ENCODE assay signal across 22 mouse cellular contexts in genomic region chr13:38983751-38984150, GRCm38 (mm10). TPM values are rescaled to one million over a fixed set of nuclear protein-coding genes. Genes with fewer than 3 reads are reported as not detected.
A peak's percentile ranks its signal among the peaks of the same experiment; 100 is the strongest.
DNase-seq lines count a peak whose midpoint lies in the region; ATAC-seq and TF ChIP-seq lines count a peak whose summit lies in the region.
"Had no signal": no experiment of that assay in that cellular context is flagged by ENCODE, and none has a peak within 500 bp of the region (broad histone marks: within the 10 kb centered on the region; RNA-seq: fewer than 3 reads in every experiment).

No protein-coding gene starts in this region.

- no peak overlapping the region for H3K4me3 ChIP-seq in lung, embryonic 14.5 days (ENCODE audit: low read depth, low read length)
- no peak overlapping the region for H3K4me3 ChIP-seq in lung, postnatal 0 days (ENCODE audit: low read depth, low read length)
- no peak overlapping the region for H3K4me3 ChIP-seq in intestine, embryonic 16.5 days (ENCODE audit: low read length)
- no peak overlapping the region for H3K4me3 ChIP-seq in hindbrain, postnatal 0 days (ENCODE audit: low read length)
- H3K4me3 ChIP-seq: embryonic facial prominence, embryonic 12.5 days; embryonic facial prominence, embryonic 15.5 days; erythroblast, embryonic 14.5 days; forebrain, embryonic 10.5 days; forebrain, embryonic 12.5 days had no signal

- TF ChIP-seq EP300 in lung, postnatal 0 days (IDR thresholded peaks at IDR 0.05), result no peak

- no peak overlapping the region for H3K27ac ChIP-seq in lung, embryonic 14.5 days (ENCODE audit: low read depth)
- no peak overlapping the region for H3K27ac ChIP-seq in lung, postnatal 0 days (ENCODE audit: low read length)
- H3K27ac ChIP-seq in intestine, embryonic 16.5 days (ENCODE audit: low read length), result no peak overlapping the region
- no peak overlapping the region for H3K27ac ChIP-seq in hindbrain, postnatal 0 days
- H3K27ac ChIP-seq: embryonic facial prominence, embryonic 12.5 days; embryonic facial prominence, embryonic 15.5 days; forebrain, embryonic 10.5 days; forebrain, embryonic 12.5 days had no signal

- no peaks in the 10 kb centered on the region for H3K36me3 ChIP-seq in lung, embryonic 14.5 days (ENCODE audit: insufficient read depth)
- H3K36me3 ChIP-seq in lung, postnatal 0 days (ENCODE audit: insufficient read depth, low read length), result no peaks in the 10 kb centered on the region
- no peaks in the 10 kb centered on the region for H3K36me3 ChIP-seq in intestine, embryonic 16.5 days (ENCODE audit: control insufficient read depth, insufficient read depth, low read length)
- H3K36me3 ChIP-seq in hindbrain, postnatal 0 days (ENCODE audit: insufficient read depth, low read length), result no peaks in the 10 kb centered on the region
- H3K36me3 ChIP-seq: embryonic facial prominence, embryonic 12.5 days; embryonic facial prominence, embryonic 15.5 days; forebrain, embryonic 10.5 days; forebrain, embryonic 12.5 days had no signal

- no peak for TF ChIP-seq CTCF in lung, embryonic 14.5 days (IDR thresholded peaks at IDR 0.05; ENCODE audit: low read depth)
- TF ChIP-seq CTCF in lung, postnatal 0 days (IDR thresholded peaks at IDR 0.05), result no peak
- no peak for TF ChIP-seq CTCF in hindbrain, postnatal 0 days (IDR thresholded peaks at IDR 0.05; ENCODE audit: low read depth)

- H3K27me3 ChIP-seq in lung, embryonic 14.5 days (ENCODE audit: insufficient read depth, low read length), result no peaks in the 10 kb centered on the region
- H3K27me3 ChIP-seq in lung, postnatal 0 days (replicated peaks; ENCODE audit: insufficient read depth, low read length), result no peaks in the 10 kb centered on the region
- no peaks in the 10 kb centered on the region for H3K27me3 ChIP-seq in intestine, embryonic 16.5 days (replicated peaks; ENCODE audit: control insufficient read depth, insufficient read depth, low read length)
- H3K27me3 ChIP-seq in hindbrain, postnatal 0 days (ENCODE audit: insufficient read depth, low read length), result no peaks in the 10 kb centered on the region
- H3K27me3 ChIP-seq: embryonic facial prominence, embryonic 12.5 days; embryonic facial prominence, embryonic 15.5 days; forebrain, embryonic 12.5 days had no signal

- H3K4me2 ChIP-seq in lung, embryonic 14.5 days, result no peak overlapping the region
- H3K4me2 ChIP-seq in lung, postnatal 0 days (replicated peaks; ENCODE audit: low read depth, low read length), result no peak overlapping the region
- no peak overlapping the region for H3K4me2 ChIP-seq in intestine, embryonic 16.5 days (ENCODE audit: low read depth, low read length)
- H3K4me2 ChIP-seq in hindbrain, postnatal 0 days (ENCODE audit: low read depth, low read length), result no peak overlapping the region
- H3K4me2 ChIP-seq: embryonic facial prominence, embryonic 12.5 days; embryonic facial prominence, embryonic 15.5 days; forebrain, embryonic 12.5 days had no signal

- H3K4me1 ChIP-seq in lung, embryonic 14.5 days (ENCODE audit: insufficient read depth), result no peaks in the 10 kb centered on the region
- H3K4me1 ChIP-seq in lung, postnatal 0 days (ENCODE audit: insufficient read depth, low read depth, low read length), result no peaks in the 10 kb centered on the region
- no peaks in the 10 kb centered on the region for H3K4me1 ChIP-seq in intestine, embryonic 16.5 days (ENCODE audit: control insufficient read depth, insufficient read depth, low read length)
- no peaks in the 10 kb centered on the region for H3K4me1 ChIP-seq in hindbrain, postnatal 0 days (ENCODE audit: insufficient read depth, low read length)
- H3K4me1 ChIP-seq: embryonic facial prominence, embryonic 12.5 days; embryonic facial prominence, embryonic 15.5 days; forebrain, embryonic 10.5 days; forebrain, embryonic 12.5 days had no signal

- 57% methylated on average over 5 of the region's 5 CpGs for WGBS in lung, embryonic 14.5 days
- WGBS in lung, postnatal 0 days, result 52% methylated on average over 5 of the region's 5 CpGs
- 58% methylated on average over 5 of the region's 5 CpGs for WGBS in intestine, embryonic 16.5 days
- WGBS in hindbrain, postnatal 0 days, result 93% methylated on average over 5 of the region's 5 CpGs

- 0 out of 2 replicates have a peak, but pooled peaks cover 5% of the 10 kb centered on the region for H3K9me3 ChIP-seq in lung, embryonic 14.5 days (ENCODE audit: low read depth, low read length)
- no peaks in the 10 kb centered on the region for H3K9me3 ChIP-seq in lung, postnatal 0 days (ENCODE audit: low read length)
- no peaks in the 10 kb centered on the region for H3K9me3 ChIP-seq in intestine, embryonic 16.5 days (ENCODE audit: control insufficient read depth, low read length)
- H3K9me3 ChIP-seq in hindbrain, postnatal 0 days (ENCODE audit: low read length), result no peaks in the 10 kb centered on the region; the same call in 1 of the 2 replicates
- H3K9me3 ChIP-seq: embryonic facial prominence, embryonic 15.5 days; forebrain, embryonic 10.5 days; forebrain, embryonic 12.5 days had no signal

- DNase-seq in lung, embryonic 14.5 days, result peak; percentile 25
- DNase-seq in lung, postnatal 0 days (ENCODE audit: low spot score), result no peak
- DNase-seq in hindbrain, postnatal 0 days (ENCODE audit: low spot score), result no peak
- no peak for DNase-seq in kidney, adult 8-10 months
- DNase-seq: adrenal gland, adult 2 months; adrenal gland, postnatal 10 days; adrenal gland, postnatal 25 days; cerebellum, adult 11 months; cerebellum, adult 18-20 months; cerebellum, adult 8-10 months; cerebellum, adult 9-11 months; cerebellum, postnatal 14 days; cerebellum, postnatal 36 days; embryo, embryonic 11 days had no signal

- no peak for ATAC-seq in lung, embryonic 14.5 days (ENCODE audit: insufficient read depth)
- no peak for ATAC-seq in lung, postnatal 0 days
- peak; percentile 56; the same call in 1 of the 2 replicates for ATAC-seq in intestine, embryonic 16.5 days
- ATAC-seq in hindbrain, postnatal 0 days, result no peak
- ATAC-seq: forebrain, embryonic 14.5 days; forebrain, embryonic 16.5 days had no signal

- no peak overlapping the region for H3K9ac ChIP-seq in lung, embryonic 14.5 days
- H3K9ac ChIP-seq in lung, postnatal 0 days (replicated peaks; ENCODE audit: low read depth), result no peak overlapping the region
- H3K9ac ChIP-seq in intestine, embryonic 16.5 days (ENCODE audit: low read depth, low read length), result no peak overlapping the region
- H3K9ac ChIP-seq in hindbrain, postnatal 0 days (replicated peaks; ENCODE audit: low read length), result no peak overlapping the region
- H3K9ac ChIP-seq: embryonic facial prominence, embryonic 12.5 days; embryonic facial prominence, embryonic 15.5 days; forebrain, embryonic 12.5 days had no signal

RNA-seq across cellular contexts. Expression of gene Slc35b3, which starts 23.1 kb away (rescaled TPM):
- 33.8 and 37.8 TPM in 2 replicates for polyA plus RNA-seq in lung, embryonic 14.5 days (2014; fragmentation: Nextera tagmentation; extraction: Ambion mirVana)
- 39.2 and 40.2 TPM in 2 replicates for polyA plus RNA-seq in lung, postnatal 0 days (2015; fragmentation: Nextera tagmentation; extraction: Ambion mirVana)
- 49.6 and 50.8 TPM in 2 replicates for polyA plus RNA-seq in intestine, embryonic 16.5 days (2015; fragmentation: Nextera tagmentation; extraction: Ambion mirVana)
- total RNA-seq in hindbrain, postnatal 0 days (2014; rRNA removed), result 19.9 and 25.9 TPM in 2 replicates
- polyA plus RNA-seq in hindbrain, postnatal 0 days (2015; fragmentation: Nextera tagmentation; extraction: Ambion mirVana), result 28.2 and 28.3 TPM in 2 replicates
